Mouse (Mus musculus) forebrain, embryonic 11.5 days (tissue): ENCODE measurements around the gene Adora2b. TPM values are rescaled to one million over a fixed set of nuclear protein-coding genes. Genes with fewer than 3 reads are reported as not detected.

Source experiments
- ATAC-seq: fragments of 200-750 bp; cut with Nextera tagmentation; replicated peaks from 2 replicates; pipeline ENCODE4 v1.8.0; 2017; ENCODE audit warnings: moderate TSS enrichment; ENCODE audit not compliant: low FRiP score
- DNase-seq: peaks from one replicate; pipeline ENCODE4 v3.0.0-alpha.2; 2017; ENCODE audit warnings: low spot score
- H3K27ac ChIP-seq: fragments of 300-500 bp; sonication (generic); 2 replicates; pipeline ENCODE4 v1.5.1; 2014; ENCODE audit warnings: low read depth, low read length
- H3K27me3 ChIP-seq: fragments of 300-500 bp; sonication (generic); 2 replicates; pipeline ENCODE4 v1.6.1; 2014; ENCODE audit warnings: mild to moderate bottlenecking, low read length, mixed read lengths; ENCODE audit not compliant: control insufficient read depth, insufficient read depth
- H3K36me3 ChIP-seq: fragments of 300-500 bp; sonication (generic); 2 replicates; pipeline ENCODE4 v1.6.1; 2014; ENCODE audit warnings: mild to moderate bottlenecking, low read length, moderate library complexity, mixed read lengths; ENCODE audit not compliant: control insufficient read depth, insufficient read depth
- H3K4me1 ChIP-seq: fragments of 300-500 bp; sonication (generic); replicated peaks from 2 replicates; pipeline ENCODE4 v1.6.1; 2014; ENCODE audit warnings: low read length, mixed read lengths; ENCODE audit not compliant: control insufficient read depth, insufficient read depth
- H3K4me2 ChIP-seq: fragments of 300-500 bp; sonication (generic); 2 replicates; pipeline ENCODE4 v1.6.1; 2014; ENCODE audit warnings: low read depth, mild to moderate bottlenecking, low read length, moderate library complexity, mixed read lengths; ENCODE audit not compliant: severe bottlenecking
- H3K4me3 ChIP-seq: fragments of 300-500 bp; sonication (generic); 2 replicates; pipeline ENCODE4 v1.5.1; 2014; ENCODE audit warnings: low read depth, low read length
- H3K9ac ChIP-seq: fragments of 300-500 bp; sonication (generic); 2 replicates; pipeline ENCODE4 v1.6.1; 2014; ENCODE audit warnings: low read length
- H3K9me3 ChIP-seq: fragments of 300-500 bp; sonication (generic); 2 replicates; pipeline ENCODE4 v1.6.1; 2016; ENCODE audit warnings: low read length, mixed read lengths; ENCODE audit not compliant: control insufficient read depth
- WGBS: fragments of 180-500 bp; shearing (Covaris S2); extraction: QIAGEN DNeasy Blood & Tissue Kit; methylation state at CpG from one replicate; pipeline ENCODE4 v1.1.7; 2014; 5-methylcytosine and 5-hydroxymethylcytosine counted together
- polyA plus RNA-seq: library from polyadenylated mRNA; unstranded; fragments of >200 nt; fragmentation: Nextera tagmentation; extraction: Ambion mirVana; gene quantifications from 2 replicates; pipeline ENCODE4 v1.2.1, GENCODE M21; 2014

Adora2b gene
- 2.7 and 2.8 TPM in 2 replicates for polyA plus RNA-seq

GRCm38 (mm10) chr11:62248401-62249244 lies at the start of gene Adora2b:
Gene Adora2b, plus strand, starts transcription at chr11:62248984.
- peak within 1 kb of the TSS; percentile 98 for H3K4me2 ChIP-seq
- H3K9ac ChIP-seq, result peak within 1 kb of the TSS; percentile 49
- no peaks in the 10 kb centered on the region for H3K36me3 ChIP-seq
- H3K9me3 ChIP-seq, result no peaks in the 10 kb centered on the region; the same call in 1 of the 2 replicates
- ATAC-seq (peak; percentile 95), DNase-seq (peak; percentile 93)
- H3K27me3 ChIP-seq, result peaks cover 19% of the 10 kb centered on the region
- H3K4me3 ChIP-seq, result peak within 1 kb of the TSS; percentile 47
- WGBS, result under 1% methylated on average over 68 of the region's 69 CpGs
- no peak within 1 kb of the TSS for H3K27ac ChIP-seq
- peaks cover 10% of the 10 kb centered on the region; the same call in 1 of the 2 replicates for H3K4me1 ChIP-seq

GRCm38 (mm10) chr11:62200901-62201512 lies 47.8 kb upstream of the Adora2b start:
- Histone ChIP-seq H3K4me2 (no peak overlapping the region), H3K27me3 (no peaks in the 10 kb centered on the region), H3K9ac (no peak overlapping the region), H3K27ac (no peak overlapping the region), H3K36me3 (no peaks in the 10 kb centered on the region), H3K9me3 (no peaks in the 10 kb centered on the region), H3K4me3 (no peak overlapping the region), H3K4me1 (no peaks in the 10 kb centered on the region)
- DNase-seq, result no peak
- WGBS, result 82% methylated on average over 5 of the region's 5 CpGs
- ATAC-seq, result no peak

GRCm38 (mm10) chr11:62202645-62203044 lies 46.1 kb upstream of the Adora2b start:
- no peak overlapping the region for H3K27ac ChIP-seq
- H3K9me3 ChIP-seq, result no peaks in the 10 kb centered on the region
- no peak overlapping the region for H3K9ac ChIP-seq
- H3K4me2 ChIP-seq, result no peak overlapping the region
- WGBS, result 100% methylated on average over 1 of the region's 1 CpGs
- H3K4me3 ChIP-seq, result no peak overlapping the region
- H3K36me3 ChIP-seq, result no peaks in the 10 kb centered on the region
- H3K4me1 ChIP-seq, result no peaks in the 10 kb centered on the region
- DNase-seq, result no peak
- no peaks in the 10 kb centered on the region for H3K27me3 ChIP-seq
- no peak for ATAC-seq

GRCm38 (mm10) chr11:62209111-62209510 lies 39.7 kb upstream of the Adora2b start:
- H3K9me3 ChIP-seq, result no peaks in the 10 kb centered on the region
- no peak overlapping the region for H3K9ac ChIP-seq
- no peak overlapping the region for H3K4me2 ChIP-seq
- no peak overlapping the region for H3K27ac ChIP-seq
- no peaks in the 10 kb centered on the region; the same call in 1 of the 2 replicates for H3K36me3 ChIP-seq
- DNase-seq (no peak), ATAC-seq (no peak)
- no peaks in the 10 kb centered on the region for H3K4me1 ChIP-seq
- WGBS, result 31% methylated on average over 2 of the region's 2 CpGs
- H3K27me3 ChIP-seq, result no peaks in the 10 kb centered on the region
- no peak overlapping the region for H3K4me3 ChIP-seq

GRCm38 (mm10) chr11:62209891-62210290 lies 38.9 kb upstream of the Adora2b start:
- DNase-seq (no peak), ATAC-seq (no peak)
- Histone ChIP-seq H3K4me2 (no peak overlapping the region), H3K27ac (no peak overlapping the region), H3K4me1 (no peaks in the 10 kb centered on the region), H3K9ac (no peak overlapping the region), H3K4me3 (no peak overlapping the region), H3K9me3 (no peaks in the 10 kb centered on the region), H3K27me3 (no peaks in the 10 kb centered on the region), H3K36me3 (no peaks in the 10 kb centered on the region; the same call in 1 of the 2 replicates)
- 77% methylated on average over 4 of the region's 4 CpGs for WGBS

GRCm38 (mm10) chr11:62213384-62213989 lies 35.3 kb upstream of the Adora2b start:
- H3K27me3 ChIP-seq, result no peaks in the 10 kb centered on the region
- 0 out of 2 replicates have a peak, but pooled peaks cover 2% of the 10 kb centered on the region for H3K4me1 ChIP-seq
- no peak for DNase-seq
- no peaks in the 10 kb centered on the region for H3K9me3 ChIP-seq
- H3K36me3 ChIP-seq, result no peaks in the 10 kb centered on the region; the same call in 1 of the 2 replicates
- H3K27ac ChIP-seq, result no peak overlapping the region
- H3K4me3 ChIP-seq, result no peak overlapping the region
- WGBS, result 94% methylated on average over 12 of the region's 12 CpGs
- H3K4me2 ChIP-seq, result no peak overlapping the region
- no peak for ATAC-seq
- no peak overlapping the region for H3K9ac ChIP-seq

- Histone ChIP-seq H3K9me3 (no peaks in the 10 kb centered on the region), H3K4me1 (0 out of 2 replicates have a peak, but pooled peaks cover 2% of the 10 kb centered on the region), H3K36me3 (no peaks in the 10 kb centered on the region; the same call in 1 of the 2 replicates), H3K4me2 (no peak overlapping the region), H3K4me3 (no peak overlapping the region), H3K27me3 (no peaks in the 10 kb centered on the region), H3K27ac (no peak overlapping the region), H3K9ac (no peak overlapping the region)
- no peak for ATAC-seq
- WGBS, result 68% methylated on average over 2 of the region's 2 CpGs
- no peak for DNase-seq
These were observed 33.7 kb upstream of the Adora2b start for GRCm38 (mm10) chr11:62215107-62215506.

- H3K4me3 ChIP-seq, result no peak overlapping the region
- H3K27me3 ChIP-seq, result no peaks in the 10 kb centered on the region
- H3K4me2 ChIP-seq, result no peak overlapping the region
- H3K9me3 ChIP-seq, result no peaks in the 10 kb centered on the region
- 0 out of 2 replicates have a peak, but pooled peaks cover 2% of the 10 kb centered on the region for H3K4me1 ChIP-seq
- H3K9ac ChIP-seq, result no peak overlapping the region
- DNase-seq (no peak), ATAC-seq (no peak)
- no peaks in the 10 kb centered on the region for H3K36me3 ChIP-seq
- WGBS, result 66% methylated on average over 6 of the region's 6 CpGs
- H3K27ac ChIP-seq, result no peak overlapping the region
These were observed 31.0 kb upstream of the Adora2b start for GRCm38 (mm10) chr11:62217751-62218150.
